Mouse (Mus musculus) E14TG2a.4 (cell line): ENCODE measurements around the gene Serping1.
A peak's percentile ranks its signal among the peaks of the same experiment; 100 is the strongest.

Source experiments
- H3K27me3 ChIP-seq: 2 replicates; pipeline ENCODE4 v1.6.1; 2014; ENCODE audit warnings: low read length, control low read depth; ENCODE audit not compliant: insufficient read depth
- H3K36me3 ChIP-seq: 2 replicates; pipeline ENCODE4 v1.6.1; 2014; ENCODE audit warnings: low read length, control low read depth; ENCODE audit not compliant: insufficient read depth
- H3K4me1 ChIP-seq: replicated peaks from 2 replicates; pipeline ENCODE4 v1.6.1; 2014; ENCODE audit warnings: low read depth, low read length, control low read depth
- H3K4me3 ChIP-seq: replicated peaks from 2 replicates; pipeline ENCODE4 v1.5.1; 2014; ENCODE audit warnings: mild to moderate bottlenecking, low read length
- H3K9me3 ChIP-seq: 2 replicates; pipeline ENCODE4 v1.6.1; 2014; ENCODE audit warnings: low read length, control low read depth
- CTCF ChIP-seq: conservative IDR thresholded peaks from 2 replicates; pipeline ENCODE4 v1.5.1; 2014; ENCODE audit warnings: low read length
- NANOG ChIP-seq: IDR thresholded peaks from 2 replicates; pipeline ENCODE4 v1.6.1; 2014; ENCODE audit warnings: borderline replicate concordance, low read length, mixed read lengths
- POU5F1 ChIP-seq: IDR thresholded peaks from 2 replicates; pipeline ENCODE4 v1.6.1; 2014; ENCODE audit warnings: low read length, borderline replicate concordance

Gene Serping1

DNA sequence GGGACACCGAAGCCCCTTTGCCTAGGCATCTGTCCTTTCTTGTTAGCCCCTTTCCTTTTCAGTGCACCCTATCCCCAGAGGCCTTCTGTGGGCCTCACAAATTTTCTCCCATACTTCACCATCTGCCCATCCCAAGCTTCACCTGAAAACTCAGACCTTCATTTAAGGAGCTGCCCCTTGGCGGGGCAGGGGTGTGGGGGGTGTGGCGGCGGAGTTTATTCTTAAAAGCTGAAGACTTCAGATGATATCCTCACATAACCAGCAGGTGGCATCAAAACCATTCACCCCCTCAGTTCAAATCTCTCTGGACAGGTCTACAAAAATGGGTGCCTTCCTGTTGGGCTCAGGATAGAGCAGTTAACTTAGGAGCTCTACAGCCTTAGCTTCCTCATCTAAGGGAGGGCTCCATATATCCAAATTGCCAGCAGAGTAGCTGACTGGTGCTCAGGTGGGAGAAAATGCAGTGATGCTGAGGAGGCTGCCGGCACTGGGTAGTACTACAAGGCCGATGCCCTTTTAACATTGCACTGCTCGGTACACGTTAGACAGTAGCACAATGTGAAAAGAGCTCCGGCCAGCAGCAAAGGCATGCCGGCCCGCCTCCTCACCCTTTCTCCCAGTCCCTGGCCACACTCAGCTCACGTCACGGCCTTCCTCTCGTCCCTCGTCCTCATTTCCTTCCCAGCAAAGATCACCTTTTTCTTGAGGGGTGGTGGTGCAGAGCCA, 34.5 kb downstream of the Serping1 start:
- Histone ChIP-seq H3K27me3 (peaks cover 6% of the 10 kb centered on the region), H3K36me3 (peaks cover 33% of the 10 kb centered on the region), H3K9me3 (no peaks in the 10 kb centered on the region), H3K4me1 (peaks cover 80% of the 10 kb centered on the region), H3K4me3 (peak overlapping the region; percentile 100)
- TF ChIP-seq CTCF = 0 out of 2 replicates have a peak, but pooled peaks have one; percentile 11
- no peak for TF ChIP-seq POU5F1

DNA sequence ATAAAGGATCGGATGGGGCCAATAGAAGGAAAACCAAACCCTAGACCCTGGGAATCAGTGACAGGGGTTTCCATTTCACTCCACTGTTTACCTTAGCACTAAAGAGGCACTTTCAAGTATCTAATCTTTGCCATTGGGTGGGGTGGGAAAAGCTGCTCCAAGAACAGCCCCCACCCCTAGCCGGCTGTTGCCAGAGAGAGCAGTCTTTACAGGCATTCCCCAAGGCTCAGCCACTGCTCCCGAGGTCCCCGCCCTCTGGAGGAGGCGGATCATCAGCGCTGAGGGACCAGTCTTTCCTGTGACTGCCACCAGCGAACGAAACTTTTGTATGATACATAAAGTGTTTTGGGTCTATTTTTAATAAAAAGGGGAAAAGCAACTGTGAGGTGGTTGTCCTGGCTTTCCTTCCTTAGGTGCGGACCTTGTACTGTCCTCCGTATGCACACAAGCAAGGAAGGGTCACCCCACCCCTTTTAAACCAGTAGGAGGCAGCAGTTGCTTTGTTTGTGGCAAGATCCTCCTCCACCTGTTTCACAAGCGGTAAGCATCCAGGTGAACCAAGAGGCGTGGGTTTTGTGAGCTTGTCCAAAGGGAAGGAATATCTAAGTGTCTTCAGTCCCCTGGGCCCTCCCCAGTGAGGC, 36.9 kb downstream of the Serping1 start:
- H3K4me1 ChIP-seq = peaks cover 87% of the 10 kb centered on the region

DNA sequence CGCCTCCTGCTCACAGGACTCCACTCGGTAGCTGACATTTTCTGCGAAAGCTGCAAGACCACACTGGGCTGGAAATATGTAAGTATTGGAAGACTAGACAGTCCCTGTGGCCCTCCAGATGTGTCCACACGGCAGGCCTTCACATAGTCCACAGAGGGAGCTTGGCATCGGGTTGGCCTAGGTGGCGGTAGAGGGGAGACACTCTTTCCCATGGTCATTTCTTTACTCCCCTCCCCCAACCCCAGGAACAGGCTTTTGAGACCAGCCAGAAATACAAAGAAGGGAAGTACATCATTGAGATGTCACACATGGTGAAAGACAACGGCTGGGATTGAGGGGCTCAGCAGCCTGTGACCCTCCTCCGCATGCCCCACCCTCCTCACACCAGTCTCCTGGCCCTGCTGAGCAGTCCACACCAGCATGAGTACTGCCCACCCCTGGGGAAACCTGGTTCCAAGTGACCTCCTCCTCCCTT, 37.8 kb downstream of the Serping1 start:
- H3K36me3 ChIP-seq = peaks cover 33% of the 10 kb centered on the region
- H3K4me1 ChIP-seq = peaks cover 90% of the 10 kb centered on the region
- H3K27me3 ChIP-seq = peaks cover 37% of the 10 kb centered on the region
- no peaks in the 10 kb centered on the region for H3K9me3 ChIP-seq
- no peak for TF ChIP-seq NANOG
- TF ChIP-seq POU5F1 = no peak
- no peak for TF ChIP-seq CTCF
- H3K4me3 ChIP-seq = peak overlapping the region; percentile 100; the same call in 1 of the 2 replicates

More for the DNA sequence above, 36.9 kb downstream of the Serping1 start:
- Histone ChIP-seq H3K36me3 (peaks cover 33% of the 10 kb centered on the region), H3K9me3 (no peaks in the 10 kb centered on the region), H3K27me3 (peaks cover 30% of the 10 kb centered on the region), H3K4me3 (peak overlapping the region; percentile 100)
- TF ChIP-seq CTCF = peak; percentile 50
- TF ChIP-seq NANOG = no peak

DNA sequence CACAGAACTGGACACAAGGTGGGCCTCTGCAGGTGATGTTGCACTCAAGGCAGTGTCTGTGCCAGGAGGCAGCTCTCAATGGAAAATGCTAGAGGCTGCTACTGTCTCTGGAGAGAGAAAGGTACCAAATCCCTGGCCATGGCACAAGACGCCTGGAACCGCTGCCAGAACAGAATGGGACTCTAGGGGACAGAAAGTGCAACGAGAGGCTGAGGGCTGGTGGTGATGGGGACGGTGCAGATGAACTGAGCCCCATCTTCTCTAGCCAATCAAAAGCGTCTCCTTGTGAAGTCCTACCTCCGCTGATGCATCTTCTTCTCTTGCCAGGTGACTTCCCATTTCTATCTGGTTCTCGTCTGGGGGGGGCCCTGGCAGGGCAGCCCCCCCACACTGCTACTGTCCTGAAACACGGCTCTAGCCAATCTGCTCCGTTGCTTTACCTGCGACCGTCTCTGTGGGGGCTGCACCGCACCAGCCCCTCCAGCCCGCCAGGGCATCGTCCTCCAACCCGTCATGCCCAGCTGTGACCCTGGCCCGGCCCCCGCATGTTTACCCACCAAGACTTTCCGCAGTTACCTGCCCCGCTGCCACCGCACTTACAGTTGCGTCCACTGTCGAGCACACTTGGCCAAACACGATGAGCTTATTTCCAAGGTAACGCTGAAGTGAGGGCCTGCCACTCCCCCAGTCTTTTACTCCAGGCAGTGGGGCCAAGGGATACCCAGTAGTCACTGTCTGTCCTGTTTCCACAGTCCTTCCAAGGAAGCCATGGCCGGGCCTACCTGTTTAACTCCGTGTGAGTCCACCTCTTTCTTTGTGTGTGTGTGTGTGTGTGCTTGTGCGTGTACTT, 38.7 kb downstream of the Serping1 start:
- peaks cover 41% of the 10 kb centered on the region for H3K27me3 ChIP-seq
- no peaks in the 10 kb centered on the region for H3K9me3 ChIP-seq
- H3K4me1 ChIP-seq = peaks cover 84% of the 10 kb centered on the region
- TF ChIP-seq NANOG (no peak), CTCF (no peak), POU5F1 (no peak)
- H3K36me3 ChIP-seq = peaks cover 25% of the 10 kb centered on the region
- peak overlapping the region; percentile 69 for H3K4me3 ChIP-seq

DNA sequence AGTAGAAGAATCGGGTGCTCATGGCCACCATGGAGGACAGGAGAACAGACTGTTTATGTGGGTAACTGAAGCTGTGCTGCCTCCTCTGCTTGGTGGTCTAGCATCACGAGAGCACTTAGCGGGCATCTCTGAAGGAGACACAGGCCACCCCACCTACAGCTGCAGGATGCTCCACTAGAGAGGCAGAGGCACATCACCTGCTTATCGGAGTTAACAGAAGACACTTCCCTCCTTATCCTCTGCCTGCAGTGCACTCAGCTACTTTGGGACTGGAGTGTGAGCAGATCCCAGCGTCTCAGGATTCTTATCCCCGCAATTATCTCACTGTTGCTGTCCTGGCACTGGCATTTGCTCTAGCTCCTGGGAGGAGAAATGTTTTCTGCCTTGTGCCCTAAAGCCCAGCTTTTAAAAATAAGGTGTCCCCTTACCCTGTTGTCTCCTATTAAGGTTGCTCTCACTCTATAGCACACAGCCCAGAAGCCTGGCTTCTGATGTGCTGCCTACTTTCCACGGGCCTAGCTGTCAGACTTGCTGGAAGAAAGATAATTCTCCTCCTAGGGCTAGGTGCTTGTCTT, 39.8 kb downstream of the Serping1 start:
- Histone ChIP-seq H3K9me3 (no peaks in the 10 kb centered on the region), H3K36me3 (peaks cover 14% of the 10 kb centered on the region), H3K4me3 (no peak overlapping the region), H3K27me3 (peaks cover 51% of the 10 kb centered on the region), H3K4me1 (peaks cover 73% of the 10 kb centered on the region)
- TF ChIP-seq NANOG (no peak), CTCF (no peak)

DNA sequence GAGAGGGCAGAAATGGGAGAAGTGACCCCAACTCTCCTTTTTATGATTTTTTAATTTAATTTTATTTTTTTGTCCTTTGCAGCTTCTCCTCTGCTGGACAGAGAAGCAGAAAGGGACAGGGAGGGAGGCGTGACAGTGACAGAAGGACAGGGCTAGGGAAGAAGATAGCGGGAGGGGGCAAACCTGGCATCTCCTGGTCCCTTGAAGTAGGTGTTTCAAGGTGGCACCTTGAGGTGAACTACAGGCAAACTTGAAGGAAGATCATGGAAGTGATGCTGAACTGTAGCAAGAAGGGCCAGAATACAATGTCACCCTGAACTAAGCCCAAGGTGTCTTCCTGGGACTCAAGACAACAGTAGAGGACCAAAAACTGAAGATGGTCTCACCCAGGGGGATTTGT, 40.3 kb downstream of the Serping1 start:
- Histone ChIP-seq H3K36me3 (peaks cover 8% of the 10 kb centered on the region), H3K4me3 (peak overlapping the region; percentile 69), H3K27me3 (peaks cover 56% of the 10 kb centered on the region), H3K9me3 (no peaks in the 10 kb centered on the region), H3K4me1 (peaks cover 68% of the 10 kb centered on the region)
- TF ChIP-seq NANOG = no peak
- TF ChIP-seq CTCF = no peak
- TF ChIP-seq POU5F1 = no peak

DNA sequence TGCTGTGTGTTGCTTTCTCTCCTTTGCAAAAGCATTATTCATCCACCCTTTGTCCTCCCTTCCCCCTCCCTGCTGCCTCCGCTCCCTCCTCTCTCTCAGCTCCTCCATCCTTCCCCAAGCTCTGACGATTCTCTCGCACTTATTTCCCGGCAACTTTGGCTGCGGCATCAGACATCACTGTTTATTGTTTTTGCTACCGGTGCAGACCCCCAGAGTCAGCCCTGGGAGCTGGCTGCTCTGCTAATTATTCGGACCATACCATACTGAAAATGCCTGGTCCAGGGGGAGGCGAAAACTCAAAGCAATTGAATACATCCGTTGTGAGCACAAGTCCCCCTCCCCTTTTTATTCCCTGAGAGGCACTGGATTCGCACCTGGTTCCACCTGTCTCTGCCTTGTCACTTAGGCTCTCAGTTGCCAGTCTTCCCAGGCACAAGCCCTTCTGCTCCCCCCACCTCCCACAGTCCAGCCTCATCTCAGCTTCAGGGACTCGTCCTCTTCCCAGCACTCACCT, 40.8 kb downstream of the Serping1 start:
- peaks cover 63% of the 10 kb centered on the region for H3K4me1 ChIP-seq
- TF ChIP-seq CTCF (no peak), POU5F1 (no peak), NANOG (no peak)
- peaks cover 57% of the 10 kb centered on the region for H3K27me3 ChIP-seq
- H3K4me3 ChIP-seq = peak overlapping the region; percentile 69
- no peaks in the 10 kb centered on the region for H3K9me3 ChIP-seq
- H3K36me3 ChIP-seq = peaks cover 3% of the 10 kb centered on the region
